Mouse (Mus musculus) cerebellum, postnatal 4 days (tissue): ENCODE data around the gene Slc4a2.

Experiments
- DNase-seq, 2 experiments: peaks; one replicate each; pipeline ENCODE4 v3.0.0; 2022; ENCODE audit warnings: low spot score in 2 of 2, mixed read lengths in 1 of 2

Slc4a2 gene

GRCm38 (mm10) chr5:24423129-24424003 lies at the start of gene Slc4a2, which contains the start of gene Cdk5:
TSS of gene Slc4a2 (plus strand) at chr5:24423837.
TSS of gene Cdk5 (minus strand) at chr5:24423530.
- DNase-seq: peak; percentile 86 to 96

- DNase-seq: no peak
Measured at GRCm38 (mm10) chr5:24374216-24374615, 49.4 kb upstream of the Slc4a2 start.

- no peak for DNase-seq
Measured at GRCm38 (mm10) chr5:24374666-24375328, 48.8 kb upstream of the Slc4a2 start.

- no peak for DNase-seq
Measured at GRCm38 (mm10) chr5:24378700-24379099, 44.9 kb upstream of the Slc4a2 start.

- DNase-seq: no peak
Measured at GRCm38 (mm10) chr5:24379501-24379900, 44.1 kb upstream of the Slc4a2 start.

- DNase-seq: no peak
Measured at GRCm38 (mm10) chr5:24380499-24380898, 43.1 kb upstream of the Slc4a2 start.

GRCm38 (mm10) chr5:24381486-24381885 lies 42.2 kb upstream of the Slc4a2 start:
- DNase-seq: no peak

- DNase-seq: no peak
Measured at GRCm38 (mm10) chr5:24381988-24382387, 41.6 kb upstream of the Slc4a2 start.

- peak; percentile 83 to 92 for DNase-seq
Measured at GRCm38 (mm10) chr5:24383026-24383859, 40.4 kb upstream of the Slc4a2 start.

- DNase-seq: no peak
Measured at GRCm38 (mm10) chr5:24384407-24384806, 39.2 kb upstream of the Slc4a2 start.

- no peak for DNase-seq
Measured at GRCm38 (mm10) chr5:24385374-24385773, 38.3 kb upstream of the Slc4a2 start.

- no peak for DNase-seq
Measured at GRCm38 (mm10) chr5:24385887-24386550, 37.6 kb upstream of the Slc4a2 start.

GRCm38 (mm10) chr5:24387264-24388241 lies 36.1 kb upstream of the Slc4a2 start:
- DNase-seq: peak in 1 of 2 experiments; percentile 47

GRCm38 (mm10) chr5:24388246-24388915 lies 35.3 kb upstream of the Slc4a2 start:
- no peak for DNase-seq

- no peak for DNase-seq
Measured at GRCm38 (mm10) chr5:24389011-24389657, 34.5 kb upstream of the Slc4a2 start.

GRCm38 (mm10) chr5:24389658-24390020 lies 34.0 kb upstream of the Slc4a2 start:
- no peak for DNase-seq

GRCm38 (mm10) chr5:24391864-24392263 lies 31.8 kb upstream of the Slc4a2 start, which contains the start of gene Atg9b:
TSS of gene Atg9b (minus strand) at chr5:24392143.
- DNase-seq: no peak

- DNase-seq: no peak
Measured at GRCm38 (mm10) chr5:24392724-24393123, 30.9 kb upstream of the Slc4a2 start.

- peak; percentile 68 to 83 for DNase-seq
Measured at GRCm38 (mm10) chr5:24393392-24393997, 30.1 kb upstream of the Slc4a2 start, which contains the start of gene Abcb8. TSS of gene Abcb8 (plus strand) at chr5:24393663.
